In genomic region chr11:63404719-63405118, GRCm38 (mm10) we compare ENCODE assay signal across 8 mouse cellular contexts.
DNase-seq lines count a peak whose midpoint lies in the region; ATAC-seq lines count a peak whose summit lies in the region.

No protein-coding gene starts in this region.

- peak; percentile 56 for DNase-seq in MN1 (ENCODE audit: low spot score)
- peak; percentile 77 for DNase-seq in brain, adult 2 months (ENCODE audit: low read depth, low spot score)
- DNase-seq in forebrain, embryonic 11.5 days (ENCODE audit: low spot score): peak; percentile 85
- DNase-seq in heart, postnatal 4 days: peak; percentile 85
- peak; percentile 67 to 78 for DNase-seq in layer of hippocampus, postnatal 14 days (ENCODE audit: low spot score in 2 of 2)
- DNase-seq in right cerebral cortex, postnatal 25 days: peak; percentile 68

- no peaks in the 10 kb centered on the region for H3K4me1 ChIP-seq in forebrain, embryonic 11.5 days (replicated peaks; ENCODE audit: control insufficient read depth, insufficient read depth, low read length)

- H3K27me3 ChIP-seq in forebrain, embryonic 11.5 days (ENCODE audit: control insufficient read depth, insufficient read depth, low read length): peaks cover 32% of the 10 kb centered on the region

- 11% methylated on average over 11 of the region's 11 CpGs for WGBS in forebrain, embryonic 11.5 days

- ATAC-seq in forebrain, embryonic 11.5 days (replicated peaks; ENCODE audit: low FRiP score): no peak
- peak; percentile 73 for ATAC-seq in megakaryocyte, adult 5-6 weeks (ENCODE audit: poor library complexity, severe bottlenecking)
- no peak for ATAC-seq in activated CD4-positive, CD25-positive, alpha-beta regulatory T cell, adult 4 months

- H3K9ac ChIP-seq in forebrain, embryonic 11.5 days (ENCODE audit: low read length): no peak overlapping the region

- no peak overlapping the region for H3K4me3 ChIP-seq in forebrain, embryonic 11.5 days (ENCODE audit: low read depth, low read length)

- no peaks in the 10 kb centered on the region for H3K9me3 ChIP-seq in forebrain, embryonic 11.5 days (ENCODE audit: control insufficient read depth, low read length)

- H3K4me2 ChIP-seq in forebrain, embryonic 11.5 days (ENCODE audit: low read depth, low read length, severe bottlenecking): no peak overlapping the region

- H3K27ac ChIP-seq in forebrain, embryonic 11.5 days (ENCODE audit: low read depth, low read length): no peak overlapping the region

- H3K36me3 ChIP-seq in forebrain, embryonic 11.5 days (ENCODE audit: control insufficient read depth, insufficient read depth, low read length): no peaks in the 10 kb centered on the region
